Mouse (Mus musculus) skeletal muscle tissue, adult 2 months (tissue): ENCODE measurements around the gene Mapk14.
"Not testable (repeated sequence)": the region's sequence is repeated elsewhere in the genome, so short reads cannot be mapped to it uniquely, and the experiment has no call there.

Experiments
- DNase-seq: peaks from one replicate; pipeline ENCODE4 v3.0.0-alpha.2; 2012; ENCODE audit warnings: low read depth, low spot score

The Mapk14 gene

DNA sequence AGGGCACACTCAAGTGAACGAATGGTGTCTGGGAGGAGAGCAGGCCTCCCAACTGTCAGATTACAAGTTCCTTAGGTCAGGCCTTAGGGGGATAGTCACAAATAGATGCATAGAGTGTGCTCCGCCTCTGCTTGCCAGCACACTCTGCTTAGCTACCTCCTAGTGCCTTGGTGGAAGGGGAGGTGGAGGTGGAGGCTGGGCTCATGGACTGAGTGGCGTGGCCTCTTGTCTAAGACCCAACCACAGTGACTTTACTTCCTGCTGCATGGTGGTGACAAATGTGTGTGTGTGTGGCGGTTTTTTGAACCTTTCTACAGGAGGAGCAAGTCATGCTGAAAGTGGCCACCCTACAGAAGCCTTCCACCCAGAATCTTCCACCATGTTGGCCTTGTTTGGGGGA is 45.4 kb downstream of the Mapk14 start:
- no peak for DNase-seq

- no peak for DNase-seq
Measured at GRCm38 (mm10) chr17:28737973-28738372, 46.8 kb downstream of the Mapk14 start.

GRCm38 (mm10) chr17:28739244-28739643 is 48.1 kb downstream of the Mapk14 start:
- DNase-seq: no peak

GRCm38 (mm10) chr17:28743145-28743866 is 52.2 kb downstream of the Mapk14 start:
- peak; percentile 51 for DNase-seq

DNA sequence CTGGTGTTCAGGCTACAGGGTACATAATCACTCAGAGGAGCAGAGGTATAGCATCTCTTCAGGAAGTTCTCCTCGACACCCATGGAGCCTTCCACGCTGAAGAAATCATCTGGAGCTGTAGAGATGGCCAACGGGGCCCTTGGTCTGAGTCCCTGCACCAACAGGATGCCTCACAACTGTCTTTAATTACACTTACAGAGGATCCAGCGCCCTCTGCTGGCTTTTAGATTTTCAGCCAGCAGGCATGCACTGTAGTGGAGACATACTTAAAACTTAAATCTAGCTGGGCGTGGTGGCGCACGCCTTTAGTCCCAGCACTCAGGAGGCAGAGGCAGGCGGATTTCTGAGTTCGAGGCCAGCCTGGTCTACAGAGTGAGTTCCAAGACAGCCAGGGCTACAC is 52.8 kb downstream of the Mapk14 start:
- DNase-seq: no peak

- DNase-seq: no peak
Measured at GRCm38 (mm10) chr17:28745773-28746172, 54.6 kb downstream of the Mapk14 start.

- no peak for DNase-seq
Measured at GRCm38 (mm10) chr17:28748001-28748400, 56.9 kb downstream of the Mapk14 start.

GRCm38 (mm10) chr17:28750580-28750979 is 59.5 kb downstream of the Mapk14 start:
- DNase-seq: no peak

- no peak for DNase-seq
Measured at GRCm38 (mm10) chr17:28756447-28756846, 65.3 kb downstream of the Mapk14 start.

DNA sequence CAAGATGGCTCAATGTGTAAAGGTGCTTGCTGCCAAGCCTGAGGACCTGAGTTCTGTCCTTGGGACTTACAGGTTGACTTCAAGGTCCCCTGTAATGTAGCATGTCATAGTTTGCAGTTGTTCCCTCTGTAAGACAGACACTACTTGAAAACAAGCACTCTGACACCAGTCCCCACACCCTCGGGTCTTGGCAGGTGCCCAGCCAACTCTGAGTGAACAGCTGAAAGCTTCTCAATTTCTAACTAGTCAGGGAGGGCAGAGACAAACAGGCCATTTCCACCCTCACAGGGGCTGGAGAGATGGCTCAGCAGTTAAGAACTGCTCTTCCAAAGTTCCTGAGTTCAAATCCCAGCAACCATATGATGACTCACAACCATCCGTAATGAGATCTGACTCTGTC is 66.3 kb downstream of the Mapk14 start:
- no peak for DNase-seq

DNA sequence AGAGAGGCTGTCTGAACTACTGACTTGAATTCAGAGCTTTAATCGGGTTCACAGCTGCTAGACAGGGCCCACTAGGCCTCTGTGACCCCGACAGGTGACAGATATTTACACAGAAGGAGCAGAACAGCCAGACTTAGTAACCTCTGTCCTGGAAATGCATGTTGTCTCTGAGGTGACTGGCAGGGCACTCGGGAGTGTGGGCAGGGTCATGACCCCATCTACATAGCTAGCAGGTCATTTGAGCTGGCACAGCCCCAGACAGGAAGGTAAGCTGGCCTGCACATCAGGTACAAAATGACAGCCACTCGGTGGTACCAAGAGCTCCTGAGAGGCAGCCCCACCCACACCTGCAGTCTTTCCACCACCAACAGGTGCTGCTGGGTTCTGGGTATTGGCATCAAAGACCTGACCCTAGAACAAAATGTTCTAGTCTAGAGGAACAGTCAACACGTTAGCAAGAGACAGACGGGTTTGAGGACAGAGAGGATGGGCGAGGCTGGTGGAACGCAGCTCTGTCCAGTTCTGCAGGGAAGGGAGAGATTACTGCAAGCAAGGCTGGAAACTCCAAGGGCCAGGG is 69.7 kb downstream of the Mapk14 start:
- DNase-seq: no peak

DNA sequence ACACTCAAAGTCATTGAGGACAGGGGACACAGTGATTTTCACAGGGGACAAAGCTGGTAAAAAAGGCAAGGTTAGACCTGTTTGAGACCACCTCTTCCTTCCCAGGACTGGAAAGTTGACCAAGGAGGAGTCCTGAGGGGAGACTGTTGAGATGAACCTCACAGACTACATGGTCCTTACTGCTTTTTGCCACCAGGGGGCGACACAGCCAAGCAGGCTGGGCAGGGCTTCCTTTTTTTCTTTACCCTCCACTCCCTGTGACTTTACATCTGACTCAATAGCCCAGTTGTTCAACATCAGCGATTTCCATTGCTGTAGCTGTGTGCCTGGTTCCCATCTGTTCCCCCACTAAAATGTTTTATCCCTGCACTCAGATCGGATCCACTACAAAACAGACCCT is 70.7 kb downstream of the Mapk14 start:
- peak; percentile 62 for DNase-seq

GRCm38 (mm10) chr17:28766203-28766602 is 75.1 kb downstream of the Mapk14 start:
- no peak for DNase-seq

DNA sequence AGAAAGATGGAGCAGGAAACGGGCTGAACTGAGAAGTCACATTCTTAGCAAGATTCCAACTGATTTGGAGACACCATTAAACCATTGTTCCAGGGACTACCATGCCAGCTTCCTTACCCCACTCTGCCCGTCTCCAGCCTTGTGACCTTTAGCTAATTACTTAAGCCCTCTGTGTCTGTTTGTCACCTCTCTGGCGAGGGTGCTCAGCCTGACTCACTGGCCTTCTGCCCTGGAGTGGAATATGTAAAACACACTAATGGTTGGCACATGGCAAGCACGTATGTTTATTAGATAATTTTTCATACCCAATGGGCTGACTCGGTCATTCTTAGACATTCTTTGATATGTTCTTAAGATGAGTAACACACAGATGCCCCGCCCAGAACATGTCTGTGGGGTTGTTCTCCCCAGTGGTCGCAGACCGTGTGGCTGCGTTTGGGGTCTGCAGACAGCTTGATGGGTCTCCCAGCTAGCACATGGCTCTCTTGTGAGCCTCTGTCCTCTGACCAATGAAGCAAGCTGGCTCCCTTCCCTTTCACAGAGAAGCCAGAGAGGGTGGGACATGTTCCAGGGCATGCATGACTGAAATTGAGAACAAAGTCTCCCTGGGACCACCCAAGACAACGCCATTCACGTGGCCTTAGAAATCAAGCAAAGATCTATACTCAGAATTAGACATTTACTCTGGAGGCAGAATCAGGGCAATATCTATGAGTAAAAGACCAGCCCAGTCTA is 75.8 kb downstream of the Mapk14 start:
- no peak for DNase-seq

DNA sequence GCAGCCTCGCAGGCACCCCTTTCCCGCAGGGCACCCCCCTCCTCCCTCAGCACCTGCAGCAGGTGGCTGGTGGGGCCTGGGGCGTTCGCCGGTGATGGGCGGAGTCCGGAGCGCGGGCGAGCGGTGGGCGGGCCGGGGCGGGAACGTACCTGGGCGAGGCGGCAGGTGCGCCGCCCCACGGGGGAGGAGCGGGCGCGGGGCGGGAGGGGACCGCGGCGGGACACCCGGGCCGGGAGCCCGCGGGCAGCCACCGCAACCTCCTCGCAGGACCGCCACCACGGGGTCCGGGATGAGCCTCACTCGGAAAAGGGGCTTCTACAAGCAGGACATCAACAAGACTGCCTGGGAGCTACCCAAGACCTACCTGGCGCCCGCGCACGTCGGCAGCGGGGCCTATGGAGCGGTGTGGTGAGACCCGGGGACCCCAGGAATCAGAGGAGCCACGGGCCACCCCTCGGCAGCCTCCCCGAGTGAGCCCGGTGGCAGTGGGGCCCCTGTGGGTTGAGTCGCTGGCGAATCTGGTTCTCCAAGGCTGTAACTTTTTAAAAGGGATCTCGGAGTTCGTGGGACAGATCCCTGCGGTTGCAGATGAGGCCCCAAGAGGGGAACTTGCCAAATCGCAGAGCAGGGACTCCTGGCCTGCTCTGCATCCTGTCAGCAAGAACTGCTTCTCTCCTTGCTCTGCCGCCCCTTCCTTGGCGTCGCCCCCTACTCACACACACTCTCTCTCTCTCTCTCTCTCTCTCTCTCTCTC is 78.2 kb downstream of the Mapk14 start, which contains the start of gene Mapk13:
TSS of gene Mapk13 (plus strand) at position 177 of the 754 bp plus-strand sequence.
- no peak for DNase-seq

GRCm38 (mm10) chr17:28769875-28770421 is 78.8 kb downstream of the Mapk14 start:
- DNase-seq: no peak

GRCm38 (mm10) chr17:28771289-28771688 is 80.2 kb downstream of the Mapk14 start:
- DNase-seq: no peak

DNA sequence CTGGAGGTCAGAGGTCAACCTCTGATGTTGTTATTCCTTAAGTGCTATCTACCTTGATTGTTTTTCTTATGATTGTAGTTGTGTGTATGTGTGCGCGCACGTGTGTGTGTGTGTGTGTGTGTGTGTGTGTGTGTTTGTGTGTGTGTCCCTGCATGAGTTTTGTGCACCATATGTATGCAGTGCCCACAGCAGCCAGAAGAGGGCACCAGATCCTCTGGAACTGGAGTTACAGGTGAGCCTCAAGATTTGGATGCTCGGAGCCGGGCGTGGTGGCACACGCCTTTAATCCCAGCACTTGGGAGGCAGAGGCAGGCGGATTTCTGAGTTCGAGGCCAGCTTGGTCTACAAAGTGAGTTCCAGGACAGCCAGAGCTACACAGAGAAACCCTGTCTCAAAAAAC is 83.2 kb downstream of the Mapk14 start:
- DNase-seq: not testable (repeated sequence)

DNA sequence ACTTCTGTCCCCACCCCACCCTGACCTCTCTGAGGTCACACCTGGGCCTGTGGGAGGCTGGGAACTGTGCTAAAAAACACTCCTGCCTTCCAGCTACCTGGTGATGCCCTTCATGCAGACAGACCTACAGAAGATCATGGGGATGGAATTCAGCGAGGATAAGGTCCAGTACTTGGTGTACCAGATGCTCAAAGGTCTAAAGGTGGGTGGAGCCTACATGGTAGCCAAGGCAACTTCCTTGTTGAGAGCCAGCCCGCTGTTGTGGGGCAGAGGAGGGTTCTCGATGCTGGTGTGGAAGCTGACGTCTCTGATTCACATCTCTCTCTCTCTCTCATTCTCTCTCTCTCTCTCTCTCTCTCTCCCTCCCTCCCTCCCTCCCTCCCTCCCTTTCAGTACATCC is 84.0 kb downstream of the Mapk14 start:
- DNase-seq: no peak

DNA sequence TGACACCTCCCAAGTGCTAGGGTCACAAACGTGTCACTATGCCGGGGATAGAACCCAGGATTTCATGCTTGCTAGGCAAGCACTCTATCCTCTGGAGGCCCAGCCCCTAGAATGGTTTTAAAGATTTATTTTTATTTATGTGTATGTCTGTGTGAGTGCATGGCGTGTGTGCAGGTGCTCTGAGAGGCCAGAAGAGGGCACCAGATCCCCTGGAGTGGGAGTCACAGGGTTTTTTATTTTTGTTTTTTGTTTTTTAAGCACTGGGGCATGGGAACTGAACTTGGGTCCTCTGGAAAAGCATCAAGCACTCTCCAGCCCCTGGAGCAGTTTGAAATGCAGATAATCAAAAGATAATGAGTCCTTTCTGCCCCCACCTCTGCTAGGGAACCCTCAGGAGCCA is 85.7 kb downstream of the Mapk14 start:
- DNase-seq: no peak

GRCm38 (mm10) chr17:28777231-28778005 is 86.3 kb downstream of the Mapk14 start:
- peak; percentile 74 for DNase-seq
